Mouse (Mus musculus) c-Kit-negative CD71-positive TER-119-positive erythroid progenitor cells, embryonic 14.5 days (primary cell): ENCODE measurements around the gene Olfr961.

Source experiments
- DNase-seq: peaks from one replicate; pipeline ENCODE4 v3.0.0-alpha.2; 2013; ENCODE audit warnings: low read depth, low spot score

The Olfr961 gene

DNA sequence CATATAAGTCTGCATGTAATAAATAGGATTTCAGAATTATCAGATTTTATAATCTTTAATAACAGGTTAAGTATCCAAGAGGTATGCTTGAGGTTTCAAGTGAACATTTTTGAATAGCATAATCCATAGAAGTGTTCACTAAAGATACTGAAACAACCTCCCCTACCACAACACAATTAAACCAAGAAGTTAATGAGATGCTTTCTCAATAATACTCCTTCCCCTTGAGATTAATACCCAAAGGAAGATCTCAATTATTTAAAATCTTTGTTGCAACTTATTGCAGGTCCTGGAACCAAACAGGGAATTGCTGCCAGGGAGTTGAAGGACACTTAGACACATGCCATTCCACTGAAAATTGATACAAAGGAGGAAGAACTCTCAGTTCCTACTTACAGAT is at the start of gene Olfr961:
Gene Olfr961 (plus strand): TSS at position 301 of the 400 bp plus-strand sequence.
- DNase-seq: no peak

DNA sequence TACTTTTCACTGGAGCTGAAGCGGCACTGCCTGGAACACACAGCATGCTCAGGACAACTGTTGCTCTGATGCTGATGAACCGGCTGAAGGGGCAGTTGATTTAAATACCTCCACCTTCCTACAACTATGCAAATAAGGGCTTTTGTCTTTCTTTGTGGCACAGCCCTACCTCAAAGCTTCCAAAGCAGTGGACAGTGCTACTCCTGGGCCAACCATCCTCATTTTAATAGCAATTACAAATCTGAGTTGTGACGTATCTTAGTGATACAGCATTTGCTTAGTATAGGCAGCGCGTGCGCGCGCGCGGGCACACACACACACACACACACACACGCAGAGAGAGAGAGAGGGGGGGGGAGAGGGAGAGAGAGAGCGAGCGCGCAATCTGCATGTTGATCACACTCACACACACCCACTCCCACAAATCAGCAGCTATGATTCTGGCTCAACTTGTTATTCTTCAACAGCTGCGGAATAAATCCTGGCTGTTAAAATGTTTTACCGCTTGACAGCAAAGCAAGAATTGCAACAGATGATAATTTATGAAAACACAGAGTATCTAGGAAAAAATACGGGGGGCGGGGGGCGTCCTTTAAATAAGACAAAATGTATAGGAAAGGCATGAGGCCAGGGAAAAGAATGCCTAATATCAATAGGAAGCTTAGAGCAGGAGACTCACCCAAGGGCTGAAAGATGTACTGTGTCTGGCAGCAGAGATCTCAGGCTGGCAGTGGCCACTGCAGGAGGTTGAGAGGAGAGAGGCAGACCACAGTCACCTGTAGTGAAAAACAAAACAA is 42.2 kb upstream of the Olfr961 start:
- no peak for DNase-seq

GRCm38 (mm10) chr9:39603333-39603845 is 41.5 kb upstream of the Olfr961 start:
- DNase-seq: no peak

DNA sequence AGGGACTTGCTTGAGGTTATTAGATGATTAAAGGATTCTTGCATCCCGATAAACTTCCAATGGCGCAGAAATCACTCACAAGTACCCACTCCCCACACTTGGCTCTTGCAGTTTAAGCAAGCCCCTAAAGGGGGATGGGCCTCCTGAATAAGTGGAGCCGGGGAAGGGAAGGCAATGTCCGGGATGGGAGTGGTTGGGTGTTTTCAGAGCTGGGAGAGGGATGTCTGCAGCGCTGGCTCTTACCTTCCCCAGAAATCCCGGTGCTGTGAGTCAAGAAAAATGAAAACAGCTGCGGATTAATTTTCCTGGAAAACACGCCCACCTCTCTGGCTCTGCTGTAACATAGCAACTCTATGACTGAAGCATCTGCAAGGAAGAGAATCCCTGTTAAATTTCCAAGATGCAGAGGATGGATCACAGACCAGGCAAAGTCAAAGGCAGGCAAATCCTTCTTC is 40.9 kb upstream of the Olfr961 start, which contains the start of gene AW551984:
Gene AW551984 (minus strand): TSS at position 405 of the 455 bp plus-strand sequence.
- no peak for DNase-seq

- no peak for DNase-seq
Measured at GRCm38 (mm10) chr9:39608497-39608896, 36.4 kb upstream of the Olfr961 start.

- DNase-seq: no peak
Measured at GRCm38 (mm10) chr9:39610355-39610754, 34.5 kb upstream of the Olfr961 start, which contains the start of gene Olfr148. Gene Olfr148, plus strand, starts transcription at chr9:39610655.

DNA sequence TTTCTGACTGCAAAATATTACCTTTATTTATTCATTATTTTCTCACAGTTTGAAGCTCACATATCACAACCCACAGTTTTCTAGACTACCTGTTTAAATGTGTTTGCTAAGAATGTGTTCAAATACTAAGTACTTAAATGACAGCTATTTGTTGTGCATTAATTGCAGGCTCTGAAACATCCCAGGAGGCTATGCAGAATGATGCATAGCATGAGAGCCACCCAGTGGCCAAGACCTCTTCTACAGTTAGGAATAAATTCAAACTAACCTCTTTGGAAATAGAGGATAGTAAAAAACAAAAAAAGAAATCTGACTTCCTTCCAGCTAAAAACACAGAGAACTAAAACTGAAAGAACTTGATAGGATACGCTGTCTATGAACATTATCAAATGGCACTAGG is 32.9 kb upstream of the Olfr961 start:
- no peak for DNase-seq

- DNase-seq: no peak
Measured at GRCm38 (mm10) chr9:39621073-39621472, 23.8 kb upstream of the Olfr961 start, which contains the start of gene Olfr960. Gene Olfr960, plus strand, starts transcription at chr9:39621373.

DNA sequence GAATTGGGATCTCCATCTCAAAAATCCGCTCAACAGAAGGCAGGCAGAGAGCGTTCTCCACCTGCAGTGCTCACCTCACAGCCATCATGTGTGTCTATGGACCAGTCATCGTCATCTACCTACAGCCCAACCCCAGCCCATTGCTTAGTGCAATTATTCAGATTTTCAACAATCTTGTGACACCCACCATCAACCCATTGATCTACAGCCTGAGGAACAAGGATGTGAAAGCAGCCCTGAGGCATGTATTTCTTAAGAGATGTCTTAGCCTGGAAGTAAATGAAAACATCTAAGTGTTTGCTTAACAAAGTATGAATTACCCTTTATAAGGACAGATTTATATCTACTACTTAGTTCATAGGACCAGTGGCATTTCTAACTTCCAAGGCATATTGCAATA is 21.1 kb upstream of the Olfr961 start:
- no peak for DNase-seq

GRCm38 (mm10) chr9:39624711-39625110 is 20.2 kb upstream of the Olfr961 start:
- DNase-seq: no peak

DNA sequence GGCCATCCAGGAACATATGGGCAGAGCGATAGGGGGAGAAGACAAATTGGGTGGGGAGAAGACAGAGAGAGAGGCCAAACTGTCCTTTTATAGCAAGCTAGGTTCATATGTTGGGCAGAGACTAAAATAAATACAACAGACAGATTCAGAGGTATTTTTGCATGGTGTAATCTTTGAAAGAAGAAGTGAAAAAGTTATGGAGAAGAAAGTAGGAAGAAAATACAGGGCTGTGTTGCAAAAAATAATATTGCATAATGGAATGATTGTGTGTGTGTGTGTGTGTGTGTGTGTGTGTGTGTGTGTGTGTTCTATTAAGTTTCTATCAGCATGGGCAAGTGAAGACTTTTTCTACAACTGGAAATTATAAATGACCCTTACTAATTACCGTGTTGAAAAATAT is 15.8 kb upstream of the Olfr961 start:
- DNase-seq: no peak

DNA sequence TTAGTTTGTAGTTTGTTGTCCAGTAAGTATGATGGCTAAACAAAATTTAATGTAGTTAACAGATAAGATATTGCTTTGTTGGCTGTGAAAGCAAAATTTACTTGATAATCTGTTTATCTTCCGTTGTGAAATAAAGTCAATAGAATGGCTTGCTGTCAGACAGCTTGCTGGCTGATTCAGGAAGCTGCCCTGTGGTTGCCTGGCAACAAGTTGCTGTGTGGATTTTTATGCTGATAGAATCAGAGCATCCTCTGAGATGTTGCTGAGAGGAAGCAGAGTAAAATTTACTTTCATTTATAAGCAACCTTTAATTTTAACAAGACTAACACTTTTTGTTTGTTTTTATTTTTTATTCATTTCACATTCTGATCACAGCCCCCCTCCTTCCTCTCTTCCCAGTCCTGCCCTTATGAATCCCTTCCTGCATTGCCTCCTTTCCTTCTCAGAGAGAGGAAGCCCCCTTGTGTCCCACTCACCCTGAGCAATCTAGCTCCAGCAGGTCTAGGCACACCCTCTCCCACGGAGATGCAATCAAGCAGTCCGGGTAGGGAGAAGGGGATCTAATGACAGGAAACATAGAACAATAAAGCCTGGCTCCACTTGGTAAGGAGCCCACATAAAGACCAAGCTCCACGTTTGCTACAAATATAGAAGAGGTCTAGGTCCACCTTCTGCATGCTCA is 10.8 kb upstream of the Olfr961 start:
- DNase-seq: no peak

- no peak for DNase-seq
Measured at GRCm38 (mm10) chr9:39647382-39647781, 2.5 kb downstream of the Olfr961 start.

GRCm38 (mm10) chr9:39654756-39655396 is 10.0 kb downstream of the Olfr961 start:
- no peak for DNase-seq

DNA sequence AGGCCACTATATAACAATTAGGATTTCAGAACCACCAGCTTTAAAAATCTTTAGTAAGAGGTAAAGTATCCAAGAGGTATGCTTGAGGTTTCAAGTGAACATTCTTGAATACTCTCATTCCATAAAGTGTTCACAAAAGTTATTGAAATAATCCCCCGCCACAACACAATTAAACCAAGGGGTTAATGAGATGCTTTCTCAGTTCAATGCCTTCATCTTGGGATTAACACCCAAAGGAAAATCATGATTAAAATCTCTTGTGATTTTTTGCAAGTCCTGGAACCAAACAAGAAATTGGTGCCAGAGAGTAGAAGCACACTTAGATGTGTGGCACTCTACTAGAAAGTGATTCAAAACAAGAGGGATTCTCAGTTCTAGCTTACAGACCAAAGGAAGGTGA is 22.0 kb downstream of the Olfr961 start, which contains the start of gene Olfr963:
Gene Olfr963 (plus strand): TSS at position 301 of the 400 bp plus-strand sequence.
- no peak for DNase-seq

DNA sequence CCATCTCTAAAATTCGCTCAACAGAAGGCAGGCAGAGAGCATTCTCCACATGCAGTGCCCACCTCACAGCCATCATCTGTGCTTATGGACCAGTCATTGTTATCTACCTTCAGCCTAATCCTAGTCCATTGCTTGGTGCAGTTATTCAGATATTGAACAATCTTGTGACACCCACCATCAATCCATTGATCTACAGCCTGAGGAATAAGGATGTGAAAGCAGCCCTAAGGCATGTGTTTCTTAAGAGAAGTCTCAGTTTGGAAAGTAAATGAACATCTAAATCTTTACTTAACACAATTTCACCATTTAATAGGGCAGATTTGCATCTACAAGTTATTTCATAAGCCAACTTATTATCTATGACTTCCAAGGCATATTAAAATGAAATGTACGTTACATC is 24.8 kb downstream of the Olfr961 start:
- no peak for DNase-seq

DNA sequence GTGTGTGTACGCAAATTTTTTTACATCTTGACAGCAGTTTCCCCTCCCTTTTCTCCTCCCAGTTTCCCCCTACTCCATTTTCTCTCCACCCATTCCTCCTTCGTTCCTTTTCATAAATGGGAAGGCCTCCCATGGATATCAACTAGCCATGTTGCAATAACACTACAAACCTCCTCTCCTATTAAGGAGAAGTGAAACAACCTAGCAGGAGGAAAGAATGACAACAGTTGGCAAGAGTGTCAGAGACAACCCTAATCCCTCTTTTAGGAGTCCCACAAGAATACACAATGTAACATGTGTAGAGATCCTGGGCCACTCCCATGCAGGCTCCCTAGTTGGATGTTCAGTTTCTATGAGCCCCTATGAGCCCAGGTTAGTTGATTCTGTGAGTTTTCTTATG is 29.9 kb downstream of the Olfr961 start:
- DNase-seq: no peak

DNA sequence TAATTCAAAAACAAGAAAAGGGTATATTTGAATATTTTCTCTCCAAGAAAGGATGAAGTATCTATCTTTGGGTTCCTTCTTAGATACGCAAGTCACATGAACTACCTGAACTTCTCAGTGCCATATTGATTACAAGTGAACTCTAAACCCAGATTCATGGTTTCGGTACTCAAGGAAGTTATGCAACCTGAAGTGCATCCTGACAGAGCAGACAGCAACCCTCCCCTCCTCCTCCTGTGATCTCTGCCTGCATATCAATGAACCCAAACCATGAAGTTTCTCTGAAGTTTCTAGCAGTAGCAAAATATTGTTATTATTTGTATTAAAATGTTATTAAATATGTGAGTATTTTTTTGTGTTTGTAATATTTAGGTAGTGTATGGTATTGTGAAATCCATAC is 33.7 kb downstream of the Olfr961 start:
- DNase-seq: no peak

- DNase-seq: no peak
Measured at GRCm38 (mm10) chr9:39679280-39679679, 34.4 kb downstream of the Olfr961 start.
